Mouse (Mus musculus) layer of hippocampus, postnatal 10 days (tissue): Measurements from ENCODE around the gene Gm17428. TPM values are rescaled to one million over a fixed set of nuclear protein-coding genes. Genes with fewer than 3 reads are reported as not detected.
"Not testable (repeated sequence)": the region's sequence is repeated elsewhere in the genome, so short reads cannot be mapped to it uniquely, and the experiment has no call there.

Experiments used
- DNase-seq, 2 experiments: peaks; one replicate each; pipeline ENCODE4 v3.0.0; 2021; ENCODE audit warnings: low spot score in 2 of 2
- long read RNA-seq: library from polyadenylated mRNA; stranded (forward); transcript quantifications from one replicate; pipeline ENCODE4 v2.0.0, GENCODE M21; 2023
- total RNA-seq, 2 experiments: library from RNA; stranded (reverse); gene quantifications; 2 replicates each; pipeline ENCODE4 v1.2.3; 2021

Gm17428 gene
- total RNA-seq = not detected
- long read RNA-seq = 0 reads

DNA sequence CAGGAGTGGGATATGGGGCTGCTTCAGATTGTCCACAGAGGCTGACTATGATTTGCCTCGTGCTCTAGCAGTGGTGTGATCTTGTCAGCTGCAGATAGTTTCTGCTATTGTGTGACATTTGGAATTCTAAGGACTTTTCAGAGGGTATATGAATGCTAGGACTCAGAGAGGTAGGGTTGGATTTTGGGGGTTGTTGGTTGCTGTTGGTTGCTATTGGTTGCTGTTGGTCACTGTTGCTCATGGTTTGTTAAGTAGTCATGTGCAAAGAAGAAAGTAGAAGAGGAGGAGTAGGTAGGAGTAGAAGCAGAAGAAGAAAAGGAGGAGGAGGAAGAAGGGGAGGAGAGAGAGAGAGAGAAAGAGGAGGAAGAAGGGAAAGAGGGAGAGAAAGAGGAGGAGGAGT is at the start of gene Gm17428:
Gene Gm17428, plus strand, starts transcription at position 301 of the 400 bp plus-strand sequence.
- DNase-seq = no peak

DNA sequence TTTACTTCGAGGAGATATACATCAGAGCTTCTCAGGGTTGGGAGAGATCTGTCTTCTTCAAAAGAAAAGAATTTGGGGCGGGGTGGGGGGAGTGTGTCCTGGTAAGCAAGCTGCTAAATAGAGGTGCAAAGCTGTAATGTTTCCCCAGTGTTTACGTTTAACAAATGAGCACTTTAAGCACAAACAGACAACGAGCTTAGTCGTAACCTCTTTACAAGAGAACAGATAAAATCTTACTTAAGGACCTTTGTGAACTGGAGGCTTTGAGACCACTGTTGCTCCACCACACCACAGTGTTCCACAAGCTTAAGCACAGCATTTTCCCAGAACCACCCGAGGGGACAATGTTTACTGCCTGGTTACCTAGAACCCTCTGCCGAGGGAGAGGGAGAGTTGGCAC is 49.4 kb upstream of the Gm17428 start:
- DNase-seq = no peak

DNA sequence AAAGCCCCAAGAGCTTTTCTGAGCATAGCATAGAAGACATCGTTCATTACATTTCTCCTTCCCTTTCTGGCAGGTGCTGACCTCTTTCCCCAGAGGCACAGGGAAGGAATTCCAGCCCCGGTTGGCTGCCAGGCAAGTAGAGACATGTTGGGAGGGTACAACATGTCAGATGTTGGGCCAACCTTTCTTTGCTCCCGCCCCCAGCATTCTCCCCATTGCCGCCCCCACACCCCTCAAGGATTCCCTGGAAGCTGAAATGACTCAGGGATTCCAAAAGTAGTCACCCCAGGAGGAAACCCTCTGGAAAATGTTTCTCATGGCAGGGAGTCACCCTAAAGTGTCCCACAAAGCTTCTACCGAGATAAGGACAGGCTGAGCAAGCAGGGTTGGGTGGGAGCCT is 46.9 kb upstream of the Gm17428 start:
- no peak for DNase-seq

DNA sequence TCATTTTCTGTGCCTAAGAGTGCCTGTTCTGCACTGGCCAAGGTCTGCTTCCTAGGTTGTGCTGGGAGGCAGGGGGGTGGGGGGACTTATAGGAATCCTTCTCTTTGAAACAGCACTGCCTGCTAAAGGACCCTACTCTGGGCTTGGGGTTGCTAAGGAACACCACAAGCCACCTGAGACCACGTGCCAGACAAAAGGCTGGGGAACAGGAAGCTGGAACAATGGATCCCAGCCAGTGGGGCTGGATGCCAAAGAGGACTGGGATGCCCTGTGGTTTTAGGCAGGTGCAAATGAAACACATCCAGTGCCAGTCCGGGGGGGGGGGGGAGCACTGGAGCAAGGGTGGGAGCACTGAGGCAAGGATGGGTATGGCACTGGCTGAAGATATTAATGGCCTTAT is 46.3 kb upstream of the Gm17428 start:
- DNase-seq = no peak

DNA sequence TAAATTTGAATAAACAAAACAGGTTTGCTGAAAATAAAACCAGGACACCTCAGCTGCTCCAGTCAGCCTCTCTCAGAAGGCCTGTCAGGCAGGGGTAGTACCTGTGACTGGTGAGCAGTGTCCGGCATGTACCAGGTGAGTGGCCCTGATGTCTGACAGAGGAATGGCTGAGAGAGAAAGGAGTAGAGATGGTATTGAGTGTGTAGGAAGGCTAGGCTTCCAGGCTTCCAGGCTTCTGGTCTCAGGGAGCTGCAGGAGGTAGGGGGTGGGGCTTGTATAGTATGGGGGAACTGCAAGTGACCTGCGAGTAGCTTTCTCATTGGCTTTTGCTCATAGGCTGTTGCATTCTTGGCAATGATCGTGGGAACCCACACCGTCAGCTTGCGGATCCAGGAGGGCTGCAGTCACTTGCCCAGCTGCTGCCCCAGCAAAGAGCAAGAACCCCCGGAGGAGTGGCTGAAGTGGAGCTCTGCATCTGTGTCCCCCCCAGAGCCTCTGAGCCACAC is 44.0 kb upstream of the Gm17428 start, which contains the start of gene Il25:
Gene Il25, plus strand, starts transcription at position 51 of the 506 bp plus-strand sequence.
- no peak for DNase-seq

DNA sequence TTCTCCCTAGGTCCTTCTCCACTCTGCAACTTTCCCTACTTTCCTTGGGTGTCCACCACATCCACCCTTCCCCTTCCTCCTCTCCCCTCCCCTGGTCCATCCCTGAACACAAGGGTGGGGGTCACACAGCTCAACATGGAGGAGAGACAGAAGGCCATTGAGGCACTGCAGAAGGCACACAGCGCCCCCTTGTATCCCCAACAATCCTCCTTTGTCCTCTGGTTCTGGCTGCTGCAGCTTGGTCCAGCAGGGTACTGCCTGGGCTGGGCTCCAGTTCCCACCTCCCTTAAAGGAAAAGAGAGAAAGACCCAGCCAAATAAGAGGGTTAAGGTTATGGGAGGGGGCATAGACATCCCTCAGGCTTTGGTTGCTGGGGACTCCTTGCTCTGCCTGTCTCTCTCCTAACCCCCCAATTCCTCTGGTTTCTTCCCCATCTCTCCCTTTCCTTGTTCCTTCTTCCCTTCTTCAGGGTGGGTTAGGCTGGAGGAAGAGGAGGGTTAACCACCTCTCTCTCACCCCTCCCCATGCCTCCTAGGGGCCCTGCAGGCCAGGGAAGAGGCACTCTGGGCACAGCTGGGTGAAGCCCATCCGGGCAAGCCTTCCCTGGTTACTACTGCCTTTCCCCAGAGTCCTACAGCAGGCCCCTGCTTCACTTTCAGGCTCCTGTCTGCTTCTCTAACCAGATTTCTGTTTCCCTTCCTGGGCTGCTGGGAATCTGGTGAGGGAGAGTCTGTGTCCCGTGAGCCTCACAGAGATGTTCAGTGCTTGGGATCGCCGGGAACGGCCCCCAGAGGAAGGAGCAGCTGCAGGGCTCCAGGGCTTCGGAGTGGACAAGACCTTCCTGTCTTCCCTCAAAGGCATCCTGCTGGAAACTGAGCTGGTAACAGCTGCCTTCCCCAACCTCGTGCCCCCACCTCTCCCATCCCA is 40.6 kb upstream of the Gm17428 start, which contains the start of gene Cmtm5:
Gene Cmtm5, plus strand, starts transcription at position 358 of the 927 bp plus-strand sequence.
- DNase-seq = peak; percentile 67 to 80

DNA sequence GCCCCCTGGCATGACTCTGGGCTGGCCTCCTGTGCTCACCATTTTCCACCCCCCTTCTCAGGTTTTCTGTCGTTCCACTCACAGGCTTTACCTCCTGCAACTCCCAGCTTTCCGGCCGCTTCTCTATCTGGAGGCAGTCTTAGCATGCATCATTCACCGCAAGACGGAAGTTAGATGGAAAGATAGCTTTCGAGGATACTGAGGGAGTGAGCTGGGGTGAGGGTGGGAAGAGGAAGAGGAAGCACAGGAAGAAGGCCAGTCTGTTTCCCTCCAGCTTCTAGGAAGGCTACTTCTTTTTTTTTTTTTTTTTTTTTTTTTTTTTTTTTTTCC is 39.9 kb upstream of the Gm17428 start:
- no peak for DNase-seq

DNA sequence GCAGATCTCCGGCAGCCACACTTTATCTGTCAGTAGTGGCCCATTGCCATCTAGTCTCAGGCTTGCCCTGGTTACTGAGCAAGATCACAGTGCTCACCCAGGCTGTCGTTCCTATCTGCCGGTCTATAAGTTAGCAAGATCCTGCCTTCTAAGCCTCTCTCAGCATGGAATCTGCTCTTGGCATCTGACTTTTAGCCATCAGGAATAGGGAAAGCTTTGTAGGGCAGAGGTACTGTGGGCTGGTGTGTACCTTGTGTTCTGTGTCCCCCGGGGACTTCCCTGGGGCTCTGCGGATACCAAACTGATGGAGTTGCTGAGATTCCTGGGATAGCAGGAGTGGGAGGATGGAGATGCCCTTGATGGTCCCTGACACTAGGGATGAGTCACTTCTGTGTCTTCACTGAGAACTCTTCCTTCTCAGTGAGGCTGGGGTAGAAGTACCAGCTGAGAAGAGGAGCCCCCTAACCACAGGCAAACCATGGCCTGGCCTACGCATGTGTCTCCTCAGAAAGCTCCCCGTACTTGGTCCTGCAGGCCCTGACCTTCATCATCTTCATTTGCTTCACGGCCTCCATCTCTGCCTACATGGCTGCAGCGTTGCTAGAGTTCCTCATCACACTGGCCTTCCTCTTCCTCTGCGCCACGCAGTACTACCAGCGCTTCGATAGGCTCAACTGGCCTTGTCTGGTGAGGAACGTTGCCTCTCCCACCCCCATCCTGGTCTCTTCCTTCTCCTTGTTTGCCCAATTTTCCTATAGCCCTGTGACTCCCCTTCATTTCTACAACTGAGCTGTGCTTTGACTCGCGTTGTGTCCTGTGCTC is 39.2 kb upstream of the Gm17428 start:
- DNase-seq = no peak

DNA sequence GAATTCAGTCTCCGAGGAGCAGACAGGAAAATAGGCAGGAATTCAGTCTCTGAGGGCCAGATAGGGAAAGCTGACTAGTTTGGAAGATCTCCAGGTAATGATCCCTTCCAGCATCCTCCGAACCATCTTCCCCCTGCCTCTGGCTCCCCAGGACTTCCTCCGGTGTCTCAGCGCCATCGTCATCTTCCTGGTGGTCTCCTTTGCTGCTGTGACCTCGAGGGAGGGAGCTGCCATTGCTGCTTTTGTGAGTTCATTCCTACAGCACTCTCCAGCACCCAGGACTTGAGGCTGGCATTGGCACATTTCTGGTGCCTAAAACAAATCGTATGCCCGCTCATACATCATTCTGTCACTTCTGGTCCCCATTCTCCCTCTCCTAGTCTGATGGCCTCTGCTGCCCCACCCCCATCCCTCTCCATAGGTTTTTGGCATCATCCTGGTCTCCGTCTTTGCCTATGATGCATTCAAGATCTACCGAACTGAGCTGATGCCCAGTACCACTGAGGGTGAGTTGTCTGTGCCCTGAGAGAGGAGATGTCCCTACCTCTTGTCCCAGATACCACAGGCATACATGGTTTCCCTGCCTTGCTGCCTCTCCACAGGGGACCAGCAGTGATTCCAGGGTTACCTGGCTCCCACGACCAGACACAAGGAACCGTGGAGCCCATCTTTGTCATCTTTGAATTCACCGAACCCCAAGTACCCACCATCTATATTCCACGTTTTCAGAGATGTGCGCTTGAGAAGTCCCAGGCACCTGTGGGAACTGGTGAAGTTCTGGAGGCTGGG is 38.1 kb upstream of the Gm17428 start:
- no peak for DNase-seq

DNA sequence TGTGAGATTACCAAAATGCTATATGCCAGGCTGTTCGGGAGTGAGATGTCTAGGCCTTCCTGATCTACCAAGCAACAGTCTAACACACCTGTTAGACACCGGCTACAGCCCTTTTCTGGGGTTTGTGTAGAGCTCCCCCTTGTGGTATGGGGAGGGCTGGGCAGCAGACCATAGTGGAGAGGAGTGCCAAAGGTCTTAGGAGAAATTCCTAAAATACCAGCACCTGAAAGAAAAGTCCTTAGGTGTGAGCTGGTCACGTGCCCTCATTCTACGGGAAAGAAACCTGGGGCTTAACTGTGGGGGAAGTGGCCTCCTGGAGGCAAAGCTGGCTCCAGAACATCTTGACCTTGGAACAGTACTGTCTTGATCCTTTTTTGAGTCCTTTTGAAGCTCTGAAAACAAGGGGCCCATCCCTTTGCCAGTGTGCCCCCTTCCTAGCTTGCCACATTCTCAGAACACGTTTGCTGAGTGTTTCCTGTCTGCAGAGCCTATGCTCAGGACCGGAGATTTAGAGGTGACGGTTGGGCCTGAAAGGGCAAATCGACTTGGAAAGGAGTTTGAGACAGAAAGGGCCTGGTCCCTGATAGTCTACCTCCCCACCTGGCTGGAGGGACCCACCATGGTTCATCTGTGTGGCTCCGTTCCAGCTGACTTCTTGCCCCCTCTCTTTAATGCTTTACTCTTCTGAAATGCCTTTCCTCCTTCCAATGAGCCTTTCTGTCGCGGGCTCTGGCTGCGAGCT is 37.1 kb upstream of the Gm17428 start:
- DNase-seq = peak; percentile 57 to 66

DNA sequence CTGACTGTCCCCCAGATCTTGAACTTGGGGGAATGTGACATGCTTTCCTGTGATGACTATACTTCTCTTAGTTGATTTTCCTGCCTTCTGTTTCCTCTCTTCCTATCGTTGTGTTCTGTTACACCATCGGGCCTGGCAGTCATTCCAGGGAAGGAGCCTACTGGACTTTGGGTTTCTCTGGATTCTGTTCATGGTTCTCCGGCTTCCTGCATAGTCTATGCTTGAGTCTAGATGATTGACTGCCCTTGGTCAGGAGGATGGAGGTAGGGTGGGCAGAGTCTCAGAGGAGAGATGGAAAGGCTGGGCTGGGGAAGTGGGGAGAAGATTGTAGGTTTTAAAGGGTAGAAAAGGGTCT is 36.6 kb upstream of the Gm17428 start:
- no peak for DNase-seq

DNA sequence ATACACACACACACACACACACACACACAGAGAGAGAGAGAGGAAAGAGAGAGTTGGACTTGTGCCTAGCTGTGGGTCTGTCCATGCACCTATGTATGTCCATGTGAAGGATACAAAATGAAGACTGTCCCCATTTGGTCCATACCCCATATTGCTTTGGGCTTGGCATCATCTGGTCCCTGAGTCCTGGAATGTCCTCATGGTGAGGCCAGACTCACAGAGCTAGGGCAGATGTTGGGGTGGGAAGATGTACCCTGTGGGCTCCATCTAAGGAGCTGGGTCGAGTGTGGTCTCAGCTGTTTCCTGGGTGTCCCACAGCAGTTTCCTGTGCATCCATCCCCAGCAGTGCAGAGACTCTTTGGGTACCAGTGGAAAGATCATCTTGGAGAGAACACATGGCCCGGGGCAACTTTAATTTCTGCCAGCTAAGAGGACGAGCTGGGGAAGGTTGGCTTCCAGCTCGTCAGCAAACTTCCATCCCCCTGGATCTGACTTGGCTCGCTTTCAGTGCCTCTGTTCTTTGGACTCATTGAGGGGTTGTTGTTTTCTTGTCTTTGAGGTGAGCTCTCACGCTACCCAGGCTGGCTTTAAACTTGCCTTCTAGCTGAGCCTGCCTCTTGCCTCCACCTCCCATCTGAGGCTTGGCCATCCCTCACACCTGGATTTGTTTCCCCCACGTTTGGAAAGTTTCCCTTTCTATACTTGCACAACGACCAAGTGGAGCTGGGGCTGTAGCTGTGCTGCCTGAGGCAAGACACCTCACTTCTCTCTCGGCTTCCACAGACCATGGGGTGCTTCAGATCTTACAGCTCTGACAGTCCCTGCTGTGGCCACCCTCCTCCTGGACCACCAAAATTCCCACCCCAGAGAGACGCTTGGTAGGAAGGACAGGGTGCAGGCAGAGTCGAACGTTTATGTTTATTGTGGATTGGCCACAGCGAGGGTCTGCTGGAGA is 35.4 kb upstream of the Gm17428 start:
- DNase-seq = no peak

DNA sequence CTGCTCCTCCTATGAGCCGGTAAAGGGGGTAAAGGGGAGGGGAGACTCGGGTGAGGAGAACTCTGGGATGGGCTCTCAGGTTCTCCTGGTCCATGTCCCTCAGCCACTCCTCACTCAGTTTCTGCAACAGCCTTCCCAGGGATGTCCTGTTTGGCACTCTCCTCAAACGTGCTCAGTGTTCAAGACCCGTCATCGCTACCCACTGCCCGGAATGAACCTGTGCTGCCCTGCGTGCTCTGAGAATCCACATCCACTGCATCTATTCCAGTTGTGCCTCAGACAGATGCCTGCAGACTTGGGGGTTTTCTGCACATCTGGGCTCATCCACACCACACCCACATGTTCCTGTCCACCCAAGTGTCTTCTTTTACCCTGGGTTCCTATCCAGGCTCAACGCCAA is 34.3 kb upstream of the Gm17428 start:
- DNase-seq = no peak

DNA sequence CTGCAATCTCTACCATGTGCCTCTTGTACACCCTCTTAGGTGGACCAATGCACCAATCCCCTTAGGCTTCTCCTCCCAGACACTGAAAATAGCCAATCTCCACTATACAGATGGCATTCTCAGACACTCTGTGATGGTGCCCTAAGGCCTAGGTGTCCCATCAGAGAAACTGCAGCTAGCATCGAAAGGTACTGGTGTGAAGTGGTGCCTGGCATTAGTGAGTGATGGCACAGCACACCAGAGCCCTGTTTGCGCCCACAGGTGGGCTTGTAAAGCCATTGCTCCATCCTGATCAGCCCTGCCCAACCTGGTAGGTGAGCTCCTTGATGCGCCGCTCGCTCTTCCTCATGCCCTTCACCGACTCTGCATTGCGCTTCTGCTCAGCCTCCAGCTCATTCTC is 32.8 kb upstream of the Gm17428 start:
- DNase-seq = no peak

DNA sequence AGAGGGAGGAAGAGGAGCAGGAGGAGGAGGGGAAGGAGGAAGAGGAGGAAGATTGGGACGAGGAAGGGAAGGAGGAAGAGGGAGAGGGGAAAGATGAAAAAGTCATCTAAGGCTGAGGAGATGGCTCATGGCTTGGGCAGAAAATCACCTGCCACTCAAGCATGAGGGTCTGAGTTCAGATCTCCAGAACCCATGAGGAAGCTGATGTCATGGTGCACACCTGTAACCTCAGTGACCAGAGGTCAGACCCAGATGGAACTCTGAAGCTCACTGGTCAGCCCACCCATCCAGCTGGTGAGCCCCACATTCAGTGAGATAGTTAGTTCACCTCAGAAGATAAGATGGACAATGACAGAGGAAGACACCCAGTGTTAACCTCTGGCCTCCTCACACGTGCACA is 31.8 kb upstream of the Gm17428 start:
- no peak for DNase-seq

DNA sequence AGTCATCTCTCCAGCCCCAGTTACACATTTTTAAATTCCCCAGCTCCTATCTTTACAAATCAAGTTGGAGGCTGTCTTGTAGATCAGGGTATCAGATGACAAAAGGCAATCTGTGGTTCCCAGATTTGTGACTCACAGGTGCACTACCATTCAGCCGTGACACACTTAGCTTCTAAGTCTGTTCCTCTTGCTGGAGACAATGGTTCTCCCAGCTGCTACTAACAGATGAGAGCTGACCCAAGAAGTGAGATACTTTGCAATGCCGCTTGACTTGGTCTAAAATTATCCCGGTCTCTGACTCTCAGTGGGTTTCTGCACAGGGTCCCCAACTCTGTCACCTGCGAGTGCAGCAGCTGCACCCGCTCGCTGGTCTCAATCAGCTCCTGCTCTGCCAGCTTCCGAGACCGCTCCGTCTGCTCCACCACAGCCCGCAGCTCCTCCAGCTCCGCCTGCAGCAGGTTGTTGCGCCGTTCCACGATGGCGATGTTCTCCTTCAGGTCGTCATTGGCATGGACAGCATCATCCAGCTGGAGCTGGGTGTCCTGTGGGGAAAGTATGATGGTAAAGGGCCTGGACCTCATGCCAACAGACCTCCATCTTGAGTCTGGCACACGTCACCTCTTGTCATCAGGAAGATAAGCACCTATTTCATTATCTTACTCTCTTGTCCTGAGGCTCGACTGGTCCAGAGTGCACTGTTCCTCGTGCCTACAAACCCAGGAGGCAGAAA is 30.6 kb upstream of the Gm17428 start:
- no peak for DNase-seq

DNA sequence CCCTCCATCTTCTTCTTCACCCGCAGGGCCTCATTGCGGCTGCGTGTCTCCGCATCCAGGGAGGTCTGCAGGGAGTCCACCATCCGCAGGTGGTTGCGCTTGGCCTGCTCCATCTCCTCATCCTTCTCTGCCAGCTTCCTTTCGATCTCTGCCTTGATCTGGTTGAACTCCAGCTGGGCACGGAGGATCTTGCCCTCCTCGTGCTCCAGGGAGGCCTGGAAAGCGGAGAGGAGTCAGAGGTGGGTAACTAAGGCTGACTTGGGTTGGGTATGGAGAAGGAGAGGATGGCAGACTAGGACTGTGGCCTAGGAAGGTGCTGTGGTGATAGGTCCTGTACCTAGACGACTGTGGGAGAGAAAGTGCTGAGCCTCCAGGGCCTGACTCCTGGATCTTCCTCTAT is 29.7 kb upstream of the Gm17428 start:
- DNase-seq = not testable (repeated sequence)

DNA sequence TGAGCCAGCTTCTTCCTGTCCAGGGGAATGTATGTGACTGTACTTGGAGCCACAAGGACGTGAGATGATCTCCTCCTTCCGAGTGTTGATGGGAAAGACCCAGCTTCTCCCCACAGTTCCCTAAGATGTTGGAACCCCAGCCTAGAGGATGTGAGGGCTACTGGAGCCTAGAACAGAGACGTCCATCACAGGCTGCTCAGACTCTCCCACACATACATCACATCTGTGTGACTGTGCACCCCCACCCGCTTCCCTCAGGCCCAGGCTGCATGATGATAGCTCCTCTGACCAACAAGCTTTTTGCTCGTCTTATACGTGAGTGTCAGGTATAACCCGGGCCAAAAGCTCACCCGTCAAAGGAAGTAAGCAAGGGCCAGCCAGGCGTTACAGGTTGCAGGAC is 28.0 kb upstream of the Gm17428 start:
- no peak for DNase-seq

DNA sequence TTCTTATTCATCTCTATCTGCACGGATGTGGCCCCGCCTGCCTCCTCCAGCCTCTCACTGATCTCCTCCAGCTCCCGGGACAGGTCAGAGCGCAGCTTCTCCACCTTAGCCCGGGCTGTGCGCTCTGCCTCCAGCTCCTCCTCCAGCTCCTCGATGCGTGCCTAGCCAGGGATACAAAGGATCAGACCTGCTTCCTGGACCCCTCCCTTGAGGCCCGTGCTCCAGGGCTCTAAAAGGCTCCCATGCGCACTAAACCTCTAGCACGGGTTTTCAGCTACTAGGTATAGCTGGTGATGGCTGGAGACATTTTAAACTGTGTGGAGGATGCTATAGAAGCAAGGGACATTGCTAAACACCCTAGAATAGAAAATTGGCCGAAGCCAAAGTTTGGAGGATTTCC is 26.2 kb upstream of the Gm17428 start:
- DNase-seq = no peak
